Mouse (Mus musculus): ENCODE measurements around the gene Gm9008. TPM values are rescaled to one million over a fixed set of nuclear protein-coding genes. Genes with fewer than 3 reads are reported as not detected.
"Not testable (repeated sequence)": the region's sequence is repeated elsewhere in the genome, so short reads cannot be mapped to it uniquely, and the experiment has no call there.

Gm9008 gene
- 0.05 TPM in 1 of 2 replicates, not detected in the other for polyA plus RNA-seq (2015; fragmentation: Nextera tagmentation; extraction: Ambion mirVana)

DNA sequence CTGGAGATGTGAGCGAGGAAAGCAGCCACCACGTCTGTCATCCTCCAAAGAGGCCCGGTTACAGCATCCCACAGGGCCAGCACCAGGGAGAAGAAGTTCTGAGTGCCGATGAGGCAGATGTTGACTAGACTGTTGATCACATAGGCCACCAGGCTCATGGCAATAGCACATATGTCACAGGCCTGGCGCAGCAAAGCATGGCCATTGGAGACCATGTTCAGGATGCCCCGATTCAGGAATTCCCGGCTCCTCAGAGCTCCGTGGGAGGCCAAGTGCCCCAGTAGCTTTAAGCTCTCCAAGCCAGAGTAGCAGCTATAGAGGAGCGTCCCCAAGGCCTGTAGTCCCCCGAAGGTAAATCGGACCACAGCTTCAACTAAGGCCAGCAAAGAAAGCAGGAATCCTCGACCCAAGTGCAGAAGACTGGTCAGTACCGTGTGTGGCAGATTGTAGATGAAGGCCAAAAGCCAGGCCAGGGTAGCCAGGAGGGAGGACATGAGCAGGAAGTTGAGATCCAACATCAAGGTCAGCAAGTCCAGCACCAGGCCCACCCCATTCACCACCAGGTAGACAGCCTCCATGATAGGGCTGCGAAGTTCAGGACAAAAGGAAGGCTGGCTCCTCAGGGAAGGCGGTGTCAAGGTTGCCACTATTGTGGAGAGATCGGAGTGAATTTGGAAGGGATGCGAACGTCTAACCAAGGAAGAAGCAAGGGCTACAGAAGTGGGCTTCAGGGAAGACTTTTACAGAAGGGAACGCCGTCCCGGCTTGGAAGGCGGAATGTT, at the start of gene Gm9008:
Gene Gm9008, minus strand, starts transcription at position 731 of the 782 bp plus-strand sequence.
- ATAC-seq (ENCODE audit: insufficient read depth, low FRiP score); H3K4me1 ChIP-seq (ENCODE audit: control insufficient read depth, insufficient read depth, low read length); H3K4me3 ChIP-seq (replicated peaks; ENCODE audit: low read length); H3K36me3 ChIP-seq (ENCODE audit: control insufficient read depth, insufficient read depth, low read length); H3K9ac ChIP-seq (ENCODE audit: low read length); H3K9me3 ChIP-seq (replicated peaks; ENCODE audit: control insufficient read depth, low read length); H3K27ac ChIP-seq (ENCODE audit: low read length); H3K4me2 ChIP-seq (ENCODE audit: low read depth, low read length); H3K27me3 ChIP-seq (ENCODE audit: control insufficient read depth, insufficient read depth, low read length): not testable (repeated sequence)
- WGBS: 93% methylated on average over 18 of the region's 22 CpGs

- WGBS: 84% methylated on average over 4 of the region's 4 CpGs
- H3K9ac ChIP-seq (ENCODE audit: low read length): no peak overlapping the region
- no peak for ATAC-seq (ENCODE audit: insufficient read depth, low FRiP score)
- H3K27ac ChIP-seq (ENCODE audit: low read length): no peak overlapping the region
- H3K4me3 ChIP-seq (replicated peaks; ENCODE audit: low read length): no peak overlapping the region
- no peaks in the 10 kb centered on the region for H3K36me3 ChIP-seq (ENCODE audit: control insufficient read depth, insufficient read depth, low read length)
- no peaks in the 10 kb centered on the region for H3K4me1 ChIP-seq (ENCODE audit: control insufficient read depth, insufficient read depth, low read length)
- H3K4me2 ChIP-seq (ENCODE audit: low read depth, low read length): no peak overlapping the region
- no peaks in the 10 kb centered on the region for H3K9me3 ChIP-seq (replicated peaks; ENCODE audit: control insufficient read depth, low read length)
- no peaks in the 10 kb centered on the region for H3K27me3 ChIP-seq (ENCODE audit: control insufficient read depth, insufficient read depth, low read length)
These were observed 24.5 kb upstream of the Gm9008 start for GRCm38 (mm10) chr6:76521975-76522641.

DNA sequence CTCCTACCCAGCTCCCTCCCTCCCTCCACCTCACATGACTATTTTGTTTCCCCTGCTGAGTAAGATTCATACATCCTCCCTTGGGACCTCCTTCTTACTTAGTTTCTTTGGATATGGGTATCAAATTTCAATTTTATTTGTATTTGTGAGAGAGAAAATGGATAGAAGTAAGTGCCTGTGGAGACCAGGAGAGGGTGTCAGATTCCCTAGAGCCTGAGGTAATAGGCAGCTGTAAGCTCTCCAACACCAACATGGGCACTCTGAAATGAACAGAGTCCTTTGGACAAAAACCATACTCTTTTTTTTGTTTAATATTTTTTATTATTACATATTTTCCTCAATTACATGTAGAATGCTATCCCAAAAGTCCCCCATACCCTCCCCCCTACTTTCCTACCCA, 12.6 kb upstream of the Gm9008 start:
- no peaks in the 10 kb centered on the region for H3K9me3 ChIP-seq (replicated peaks; ENCODE audit: control insufficient read depth, low read length)
- H3K27me3 ChIP-seq (ENCODE audit: control insufficient read depth, insufficient read depth, low read length): no peaks in the 10 kb centered on the region
- H3K4me3 ChIP-seq (replicated peaks; ENCODE audit: low read length): no peak overlapping the region
- no peak overlapping the region for H3K9ac ChIP-seq (ENCODE audit: low read length)
- H3K36me3 ChIP-seq (ENCODE audit: control insufficient read depth, insufficient read depth, low read length): no peaks in the 10 kb centered on the region
- H3K27ac ChIP-seq (ENCODE audit: low read length): no peak overlapping the region
- H3K4me1 ChIP-seq (ENCODE audit: control insufficient read depth, insufficient read depth, low read length): no peaks in the 10 kb centered on the region
- ATAC-seq (ENCODE audit: insufficient read depth, low FRiP score): no peak
- no peak overlapping the region for H3K4me2 ChIP-seq (ENCODE audit: low read depth, low read length)

- H3K9me3 ChIP-seq (replicated peaks; ENCODE audit: control insufficient read depth, low read length); H3K27me3 ChIP-seq (ENCODE audit: control insufficient read depth, insufficient read depth, low read length); H3K36me3 ChIP-seq (ENCODE audit: control insufficient read depth, insufficient read depth, low read length); H3K4me3 ChIP-seq (replicated peaks; ENCODE audit: low read length); H3K4me2 ChIP-seq (ENCODE audit: low read depth, low read length); H3K9ac ChIP-seq (ENCODE audit: low read length); ATAC-seq (ENCODE audit: insufficient read depth, low FRiP score); H3K27ac ChIP-seq (ENCODE audit: low read length); H3K4me1 ChIP-seq (ENCODE audit: control insufficient read depth, insufficient read depth, low read length): not testable (repeated sequence)
- WGBS: 91% methylated on average over 6 of the region's 12 CpGs
These were observed 1.2 kb downstream of the Gm9008 start for GRCm38 (mm10) chr6:76496335-76496734.

- Histone ChIP-seq H3K9me3 (replicated peaks; ENCODE audit: control insufficient read depth, low read length) (no peaks in the 10 kb centered on the region), H3K4me1 (ENCODE audit: control insufficient read depth, insufficient read depth, low read length) (no peaks in the 10 kb centered on the region), H3K36me3 (ENCODE audit: control insufficient read depth, insufficient read depth, low read length) (no peaks in the 10 kb centered on the region), H3K27me3 (ENCODE audit: control insufficient read depth, insufficient read depth, low read length) (no peaks in the 10 kb centered on the region), H3K27ac (ENCODE audit: low read length) (no peak overlapping the region), H3K9ac (ENCODE audit: low read length) (no peak overlapping the region), H3K4me3 (replicated peaks; ENCODE audit: low read length) (no peak overlapping the region), H3K4me2 (ENCODE audit: low read depth, low read length) (no peak overlapping the region)
- WGBS: 31% methylated on average over 2 of the region's 2 CpGs
- no peak for ATAC-seq (ENCODE audit: insufficient read depth, low FRiP score)
These were observed 29.4 kb downstream of the Gm9008 start for GRCm38 (mm10) chr6:76468194-76468593.

Measured in stomach, embryonic 16.5 days (tissue).